1 mouse cellular context compared by ENCODE assay signal in the genomic region with DNA sequence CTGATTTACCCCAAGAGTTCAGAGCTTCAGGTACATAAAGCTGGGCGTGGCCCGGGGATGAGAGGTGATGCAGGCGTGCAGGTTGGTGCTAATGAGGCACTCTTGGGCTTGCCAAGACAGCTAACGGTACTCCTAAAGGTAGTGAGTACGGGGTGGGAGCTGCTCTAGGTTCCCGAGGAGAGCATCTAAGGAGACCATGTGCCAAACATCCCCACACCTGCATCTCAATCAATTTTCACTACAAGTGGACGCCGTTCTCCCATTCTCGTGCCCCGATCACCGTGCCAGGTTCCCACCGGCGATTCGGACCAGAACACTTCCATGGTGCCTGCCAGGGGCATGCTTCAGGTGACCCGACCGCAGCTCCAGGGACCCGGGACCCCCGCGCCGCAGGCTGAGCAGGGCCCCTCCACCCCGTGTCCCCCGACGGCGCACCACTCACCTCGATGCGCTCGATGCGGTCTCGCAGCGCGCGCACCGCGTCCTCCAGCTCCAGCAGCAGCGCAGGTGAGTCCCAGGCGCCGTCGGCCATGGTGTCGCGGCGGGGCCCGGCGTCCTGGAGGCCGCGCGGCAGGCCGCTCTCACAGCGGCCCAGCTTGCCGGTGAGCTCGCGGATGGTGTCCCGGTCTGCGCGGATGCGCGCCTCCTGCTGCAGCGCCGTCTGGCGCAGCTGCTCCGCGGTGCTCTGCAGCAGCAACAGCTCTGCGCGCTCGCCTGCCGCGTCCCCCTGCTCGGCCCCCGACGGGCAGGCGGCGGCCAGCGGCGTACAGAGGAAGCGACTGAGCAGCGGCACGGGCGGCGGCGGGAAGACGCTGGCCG.
TF ChIP-seq lines count a peak whose summit lies in the region.

No protein-coding gene starts in this region.

TF ChIP-seq in CH12.LX, 34 proteins besides CTCF, POLR2A, EP300 and RAD21:
- TF ChIP-seq MXI1 (IDR thresholded peaks at IDR 0.05; ENCODE audit: low read depth, low read length), result no peak
- no peak for TF ChIP-seq JUND (conservative IDR thresholded peaks at IDR 0.05; ENCODE audit: low read depth, low read length)
- no peak for TF ChIP-seq MEF2A (IDR thresholded peaks at IDR 0.05; ENCODE audit: borderline replicate concordance, low read depth, low read length)
- TF ChIP-seq HCFC1 (IDR thresholded peaks at IDR 0.05; ENCODE audit: low read depth, low read length), result no peak
- no peak for TF ChIP-seq SMC3 (IDR thresholded peaks at IDR 0.05; ENCODE audit: low read depth, low read length)
- no peak for TF ChIP-seq UBTF (IDR thresholded peaks at IDR 0.05; ENCODE audit: low read depth, low read length)
- TF ChIP-seq IRF4 (IDR thresholded peaks at IDR 0.05; ENCODE audit: low read depth, low read length), result no peak
- no peak for TF ChIP-seq MAZ (IDR thresholded peaks at IDR 0.05; ENCODE audit: low read depth, low read length)
- no peak for TF ChIP-seq NRF1 (IDR thresholded peaks at IDR 0.05; ENCODE audit: low read depth, low read length)
- TF ChIP-seq ETS1 (conservative IDR thresholded peaks at IDR 0.05; ENCODE audit: low read depth, low read length), result no peak
- TF ChIP-seq ZC3H11A (IDR thresholded peaks at IDR 0.05; ENCODE audit: low read depth, low read length), result no peak
- TF ChIP-seq JUN (IDR thresholded peaks at IDR 0.05; ENCODE audit: insufficient read depth, low read depth, low read length), result no peak
- no peak for TF ChIP-seq GABPA (IDR thresholded peaks at IDR 0.05; ENCODE audit: insufficient replicate concordance, low read depth, low read length)
- TF ChIP-seq NELFE (IDR thresholded peaks at IDR 0.05; ENCODE audit: low read depth, low read length), result no peak
- TF ChIP-seq CHD1 (IDR thresholded peaks at IDR 0.05; ENCODE audit: low read depth, low read length), result no peak
